Mouse (Mus musculus) heart, embryonic 14.5 days (tissue): Measurements from ENCODE around the gene Slc2a9. TPM values are rescaled to one million over a fixed set of nuclear protein-coding genes. Genes with fewer than 3 reads are reported as not detected.

Experiments used
- ATAC-seq: fragments of 200-750 bp; cut with Nextera tagmentation; 2 replicates; pipeline ENCODE4 v1.8.0; 2017; ENCODE audit warnings: low read depth, moderate TSS enrichment; ENCODE audit not compliant: insufficient number of reproducible peaks, insufficient read depth, low FRiP score
- H3K27ac ChIP-seq, 2 experiments: fragments of 200-500 bp in 1 of 2; fragments of 300-500 bp in 1 of 2; sonication (generic) in 1 of 2; replicated peaks in 1 of 2; 2 replicates each; pipeline ENCODE4 v1.5.1; 2012 to 2014; ENCODE audit warnings: low read depth in 2 of 2, low read length in 2 of 2, control low read depth in 1 of 2, mild to moderate bottlenecking in 1 of 2, mixed read lengths in 1 of 2; ENCODE audit not compliant: control insufficient read depth in 1 of 2, insufficient read depth in 1 of 2
- H3K27me3 ChIP-seq: fragments of 300-500 bp; sonication (generic); 2 replicates; pipeline ENCODE4 v1.6.1; 2014; ENCODE audit warnings: mild to moderate bottlenecking, low read length, control low read depth; ENCODE audit not compliant: control insufficient read depth, insufficient read depth
- H3K36me3 ChIP-seq: fragments of 300-500 bp; sonication (generic); 2 replicates; pipeline ENCODE4 v1.6.1; 2014; ENCODE audit warnings: mild to moderate bottlenecking, control low read depth, low read length, mixed read lengths; ENCODE audit not compliant: control insufficient read depth, insufficient read depth
- H3K4me1 ChIP-seq, 2 experiments: fragments of 200-500 bp in 1 of 2; fragments of 300-500 bp in 1 of 2; sonication (generic) in 1 of 2; 2 replicates each; pipeline ENCODE4 v1.6.1; 2012 to 2014; ENCODE audit warnings: low read length in 2 of 2, control low read depth in 1 of 2, mixed read lengths in 1 of 2; ENCODE audit not compliant: control insufficient read depth in 2 of 2, insufficient read depth in 2 of 2
- H3K4me2 ChIP-seq: fragments of 300-500 bp; sonication (generic); 2 replicates; pipeline ENCODE4 v1.6.1; 2014; ENCODE audit warnings: mild to moderate bottlenecking, low read length
- H3K4me3 ChIP-seq, 2 experiments: fragments of 200-500 bp in 1 of 2; fragments of 300-500 bp in 1 of 2; sonication (generic) in 1 of 2; 2 replicates each; pipeline ENCODE4 v1.5.1; 2012 to 2014; ENCODE audit warnings: low read length in 2 of 2, mild to moderate bottlenecking in 2 of 2, control low read depth in 1 of 2, low read depth in 1 of 2, moderate library complexity in 1 of 2; ENCODE audit not compliant: control insufficient read depth in 1 of 2, insufficient read depth in 1 of 2
- H3K9ac ChIP-seq: fragments of 300-500 bp; sonication (generic); 2 replicates; pipeline ENCODE4 v1.6.1; 2014; ENCODE audit warnings: mild to moderate bottlenecking, low read length
- H3K9me3 ChIP-seq: fragments of 300-500 bp; sonication (generic); 2 replicates; pipeline ENCODE4 v1.6.1; 2016; ENCODE audit warnings: low read length, control low read depth; ENCODE audit not compliant: control insufficient read depth
- WGBS: fragments of 180-500 bp; shearing (Covaris S2); extraction: QIAGEN DNeasy Blood & Tissue Kit; methylation state at CpG from one replicate; pipeline ENCODE4 v1.1.7; 2014; 5-methylcytosine and 5-hydroxymethylcytosine counted together
- polyA plus RNA-seq: library from polyadenylated mRNA; unstranded; fragments of >200 nt; fragmentation: Nextera tagmentation; extraction: Ambion mirVana; gene quantifications from 2 replicates; pipeline ENCODE4 v1.2.1, GENCODE M21; 2014

Slc2a9 gene
- polyA plus RNA-seq, 1 experiment from 2014 or later = 0.32 TPM

GRCm38 (mm10) chr5:38365521-38365920 is 137.4 kb downstream of the Slc2a9 start:
- WGBS = 33% methylated on average over 2 of the region's 2 CpGs
- H3K9me3 ChIP-seq = no peaks in the 10 kb centered on the region

GRCm38 (mm10) chr5:38364396-38364795 is 138.5 kb downstream of the Slc2a9 start:
- no peak for ATAC-seq
- Histone ChIP-seq H3K36me3 (no peaks in the 10 kb centered on the region), H3K9me3 (no peaks in the 10 kb centered on the region), H3K4me2 (no peak overlapping the region), H3K4me1 (peaks cover 14 to 19% of the 10 kb centered on the region in 2 experiments), H3K4me3 (no peak overlapping the region), H3K27ac (no peak overlapping the region), H3K27me3 (no peaks in the 10 kb centered on the region; the same call in 1 of the 2 replicates), H3K9ac (no peak overlapping the region)
- 68% methylated on average over 5 of the region's 5 CpGs for WGBS

More at GRCm38 (mm10) chr5:38365521-38365920, 137.4 kb downstream of the Slc2a9 start:
- Histone ChIP-seq H3K4me3 (no peak overlapping the region), H3K36me3 (no peaks in the 10 kb centered on the region), H3K27ac (no peak overlapping the region), H3K27me3 (no peaks in the 10 kb centered on the region; the same call in 1 of the 2 replicates), H3K9ac (no peak overlapping the region), H3K4me1 (peaks cover 14 to 19% of the 10 kb centered on the region in 2 experiments), H3K4me2 (no peak overlapping the region)
- no peak for ATAC-seq

GRCm38 (mm10) chr5:38359716-38360115 is 143.2 kb downstream of the Slc2a9 start:
- no peak overlapping the region for H3K9ac ChIP-seq
- H3K4me3 ChIP-seq = no peak overlapping the region
- H3K4me1 ChIP-seq = no peaks in the 10 kb centered on the region
- no peaks in the 10 kb centered on the region for H3K9me3 ChIP-seq
- no peak overlapping the region for H3K27ac ChIP-seq
- ATAC-seq = no peak
- H3K4me2 ChIP-seq = no peak overlapping the region
- WGBS = 75% methylated on average over 2 of the region's 2 CpGs
- no peaks in the 10 kb centered on the region for H3K36me3 ChIP-seq
- H3K27me3 ChIP-seq = no peaks in the 10 kb centered on the region; the same call in 1 of the 2 replicates

- no peak for ATAC-seq
- Histone ChIP-seq H3K27ac (no peak overlapping the region), H3K4me2 (no peak overlapping the region), H3K9ac (no peak overlapping the region), H3K27me3 (no peaks in the 10 kb centered on the region; the same call in 1 of the 2 replicates), H3K9me3 (no peaks in the 10 kb centered on the region), H3K36me3 (no peaks in the 10 kb centered on the region), H3K4me3 (no peak overlapping the region), H3K4me1 (no peaks in the 10 kb centered on the region)
- 71% methylated on average over 3 of the region's 3 CpGs for WGBS
Measured at GRCm38 (mm10) chr5:38356927-38357326, 146.0 kb downstream of the Slc2a9 start.

- Histone ChIP-seq H3K4me2 (no peak overlapping the region), H3K4me3 (no peak overlapping the region), H3K9ac (no peak overlapping the region), H3K27ac (no peak overlapping the region), H3K27me3 (peaks cover 6% of the 10 kb centered on the region), H3K9me3 (no peaks in the 10 kb centered on the region), H3K36me3 (no peaks in the 10 kb centered on the region), H3K4me1 (no peaks in the 10 kb centered on the region)
- WGBS = 49% methylated on average over 5 of the region's 5 CpGs
- no peak for ATAC-seq
Measured at GRCm38 (mm10) chr5:38350351-38350929, 152.5 kb downstream of the Slc2a9 start.

GRCm38 (mm10) chr5:38346646-38347432 is 156.1 kb downstream of the Slc2a9 start:
- H3K36me3 ChIP-seq = no peaks in the 10 kb centered on the region
- peaks cover 6% of the 10 kb centered on the region for H3K27me3 ChIP-seq
- H3K27ac ChIP-seq = no peak overlapping the region
- no peaks in the 10 kb centered on the region for H3K4me1 ChIP-seq
- H3K4me3 ChIP-seq = no peak overlapping the region
- no peak overlapping the region for H3K4me2 ChIP-seq
- WGBS = 30% methylated on average over 10 of the region's 10 CpGs
- ATAC-seq = no peak
- H3K9ac ChIP-seq = no peak overlapping the region
- H3K9me3 ChIP-seq = no peaks in the 10 kb centered on the region

- Histone ChIP-seq H3K4me1 (no peaks in the 10 kb centered on the region), H3K9me3 (no peaks in the 10 kb centered on the region), H3K36me3 (no peaks in the 10 kb centered on the region), H3K9ac (no peak overlapping the region), H3K4me2 (no peak overlapping the region), H3K27ac (no peak overlapping the region), H3K27me3 (peaks cover 6% of the 10 kb centered on the region), H3K4me3 (no peak overlapping the region)
- WGBS = 69% methylated on average over 3 of the region's 3 CpGs
- no peak for ATAC-seq
Measured at GRCm38 (mm10) chr5:38343101-38343500, 159.8 kb downstream of the Slc2a9 start.
